Mouse (Mus musculus) limb, embryonic 10.5 days (tissue): ENCODE data around the gene Usp9x. TPM values are rescaled to one million over a fixed set of nuclear protein-coding genes. Genes with fewer than 3 reads are reported as not detected.

ENCODE experiments used
- DNase-seq: peaks from one replicate; pipeline ENCODE4 v3.0.0-alpha.2; 2017; ENCODE audit warnings: low spot score
- H3K27ac ChIP-seq: fragments of 300-500 bp; sonication (generic); 2 replicates; pipeline ENCODE4 v1.5.1; 2016; ENCODE audit warnings: mild to moderate bottlenecking
- H3K27me3 ChIP-seq: fragments of 300-500 bp; sonication (generic); 2 replicates; pipeline ENCODE4 v1.6.1; 2016; ENCODE audit warnings: low read depth, mild to moderate bottlenecking; ENCODE audit not compliant: poor library complexity, severe bottlenecking
- H3K36me3 ChIP-seq: fragments of 300-500 bp; sonication (generic); 2 replicates; pipeline ENCODE4 v1.6.1; 2016; ENCODE audit warnings: mild to moderate bottlenecking, moderate library complexity
- H3K4me1 ChIP-seq: fragments of 300-500 bp; sonication (generic); 2 replicates; pipeline ENCODE4 v1.6.1; 2016
- H3K4me3 ChIP-seq: fragments of 300-500 bp; sonication (generic); 2 replicates; pipeline ENCODE4 v1.5.1; 2016; ENCODE audit warnings: mild to moderate bottlenecking, moderate library complexity
- H3K9me3 ChIP-seq: fragments of 300-500 bp; sonication (generic); replicated peaks from 2 replicates; pipeline ENCODE4 v1.6.1; 2016; ENCODE audit warnings: mild to moderate bottlenecking
- WGBS: fragments of 180-500 bp; shearing (Covaris S2); methylation state at CpG from one replicate; pipeline ENCODE4 v1.1.7; 2016; 5-methylcytosine and 5-hydroxymethylcytosine counted together
- polyA plus RNA-seq: library from polyadenylated mRNA; unstranded; fragments of >200 nt; fragmentation: Nextera tagmentation; extraction: Ambion mirVana; gene quantifications from 2 replicates; pipeline ENCODE4 v1.2.1, GENCODE M21; 2016

Gene Usp9x
- polyA plus RNA-seq, 1 experiment from 2014 or later, result 35.2 TPM

DNA sequence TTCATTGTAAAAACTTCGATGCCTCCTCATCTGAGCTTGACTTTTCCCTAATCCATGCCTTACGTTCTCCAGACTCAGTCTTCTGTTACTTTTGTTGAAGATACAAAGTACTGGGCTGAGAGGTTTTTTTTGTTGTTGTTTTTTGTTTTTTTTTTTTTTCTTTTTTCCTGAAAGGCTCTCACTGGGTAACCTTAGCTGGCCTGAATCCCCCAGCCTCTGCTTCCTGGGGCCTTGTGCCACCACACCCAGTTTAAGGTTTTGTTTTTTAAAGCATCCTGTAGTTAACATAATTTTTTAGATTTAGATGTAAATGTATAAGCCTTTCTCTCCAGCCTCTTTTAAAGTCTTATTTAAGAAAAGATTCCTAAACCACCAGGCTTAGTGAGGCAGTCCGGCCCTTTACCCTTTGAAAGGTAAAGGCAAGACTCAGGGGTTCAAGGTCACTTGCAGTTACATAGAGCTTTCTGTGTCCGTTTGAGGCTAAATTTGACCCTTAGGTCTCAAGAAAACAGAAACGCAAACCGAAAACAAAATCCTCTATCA lies 24.3 kb upstream of the Usp9x start:
- H3K27ac ChIP-seq, result no peak overlapping the region
- no peaks in the 10 kb centered on the region for H3K36me3 ChIP-seq
- 53% methylated on average over 6 of the region's 6 CpGs for WGBS
- no peak overlapping the region for H3K4me3 ChIP-seq
- peaks cover 53% of the 10 kb centered on the region for H3K27me3 ChIP-seq
- H3K4me1 ChIP-seq, result peaks cover 5% of the 10 kb centered on the region
- no peak for DNase-seq
- no peaks in the 10 kb centered on the region for H3K9me3 ChIP-seq

GRCm38 (mm10) chrX:13047631-13048345 lies 23.5 kb upstream of the Usp9x start:
- 19% methylated on average over 14 of the region's 14 CpGs for WGBS
- H3K4me1 ChIP-seq, result peaks cover 5% of the 10 kb centered on the region
- peaks cover 50% of the 10 kb centered on the region for H3K27me3 ChIP-seq
- no peaks in the 10 kb centered on the region for H3K36me3 ChIP-seq
- peak overlapping the region; percentile 56; the same call in 1 of the 2 replicates for H3K27ac ChIP-seq
- peak overlapping the region; percentile 13; the same call in 1 of the 2 replicates for H3K4me3 ChIP-seq
- H3K9me3 ChIP-seq, result no peaks in the 10 kb centered on the region
- no peak for DNase-seq

GRCm38 (mm10) chrX:13054612-13055011 lies 16.7 kb upstream of the Usp9x start:
- no peak for DNase-seq
- WGBS, result 74% methylated on average over 1 of the region's 1 CpGs
- Histone ChIP-seq H3K4me1 (no peaks in the 10 kb centered on the region), H3K36me3 (no peaks in the 10 kb centered on the region), H3K27ac (no peak overlapping the region), H3K4me3 (no peak overlapping the region), H3K9me3 (no peaks in the 10 kb centered on the region), H3K27me3 (peaks cover 67% of the 10 kb centered on the region)

DNA sequence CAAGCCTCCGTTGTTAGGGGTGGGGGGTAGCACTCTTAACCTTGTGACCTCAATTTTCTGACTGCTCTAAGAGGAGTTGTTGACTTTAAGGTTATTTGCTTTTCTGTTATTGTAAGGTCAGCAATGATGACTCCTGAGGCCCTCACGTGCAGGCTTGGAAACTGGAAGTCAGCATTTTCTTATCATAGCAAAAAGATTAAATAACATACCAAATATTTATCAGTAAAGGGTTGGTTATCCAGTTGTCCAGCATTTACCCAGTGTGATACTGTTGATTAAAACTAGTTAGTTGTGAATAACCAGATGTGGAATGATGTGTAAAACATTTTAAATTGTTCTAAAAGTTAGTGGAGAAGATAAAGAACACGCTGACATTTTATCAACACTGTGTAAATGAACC lies 9.3 kb upstream of the Usp9x start:
- no peaks in the 10 kb centered on the region for H3K4me1 ChIP-seq

DNA sequence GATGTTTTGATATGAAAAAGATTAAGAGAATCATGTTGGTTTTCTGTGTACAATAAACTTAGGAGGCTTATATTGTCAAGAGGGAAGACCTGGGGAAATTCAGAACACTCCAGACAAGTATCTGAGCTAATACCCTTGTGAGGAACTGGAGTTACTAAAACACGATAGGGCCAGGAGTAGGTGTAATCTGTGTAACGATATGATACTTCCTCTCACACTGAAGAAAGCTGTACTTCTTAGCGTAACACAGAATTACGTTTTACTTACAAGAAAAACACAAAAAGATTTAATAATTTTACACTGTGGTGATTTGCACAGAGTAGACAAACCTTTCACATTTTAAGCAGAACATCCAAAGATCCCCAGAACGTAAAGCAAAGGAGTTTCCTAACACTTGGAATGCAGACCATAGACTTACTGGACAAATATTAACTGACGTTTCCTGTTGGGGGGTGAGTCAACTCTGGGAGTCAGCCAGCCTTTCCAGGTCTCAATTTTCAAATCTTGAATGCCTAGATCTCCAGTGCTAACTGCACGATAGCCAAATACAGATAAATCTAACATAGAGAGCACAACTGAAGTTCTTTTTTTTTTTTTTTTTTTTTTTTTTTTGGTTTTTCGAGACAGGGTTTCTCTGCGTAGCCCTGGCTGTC lies 6.9 kb upstream of the Usp9x start:
- no peak overlapping the region for H3K27ac ChIP-seq
- DNase-seq, result no peak
- H3K4me3 ChIP-seq, result no peak overlapping the region
- H3K36me3 ChIP-seq, result no peaks in the 10 kb centered on the region
- H3K4me1 ChIP-seq, result no peaks in the 10 kb centered on the region
- H3K27me3 ChIP-seq, result peaks cover 39% of the 10 kb centered on the region; the same call in 1 of the 2 replicates
- no peaks in the 10 kb centered on the region for H3K9me3 ChIP-seq
- WGBS, result 92% methylated on average over 7 of the region's 9 CpGs

More for the DNA sequence above, 9.3 kb upstream of the Usp9x start:
- no peak overlapping the region for H3K27ac ChIP-seq
- no peaks in the 10 kb centered on the region for H3K9me3 ChIP-seq
- WGBS, result 54% methylated on average over 3 of the region's 3 CpGs
- peaks cover 43% of the 10 kb centered on the region; the same call in 1 of the 2 replicates for H3K27me3 ChIP-seq
- no peak overlapping the region for H3K4me3 ChIP-seq
- no peaks in the 10 kb centered on the region for H3K36me3 ChIP-seq
- no peak for DNase-seq

DNA sequence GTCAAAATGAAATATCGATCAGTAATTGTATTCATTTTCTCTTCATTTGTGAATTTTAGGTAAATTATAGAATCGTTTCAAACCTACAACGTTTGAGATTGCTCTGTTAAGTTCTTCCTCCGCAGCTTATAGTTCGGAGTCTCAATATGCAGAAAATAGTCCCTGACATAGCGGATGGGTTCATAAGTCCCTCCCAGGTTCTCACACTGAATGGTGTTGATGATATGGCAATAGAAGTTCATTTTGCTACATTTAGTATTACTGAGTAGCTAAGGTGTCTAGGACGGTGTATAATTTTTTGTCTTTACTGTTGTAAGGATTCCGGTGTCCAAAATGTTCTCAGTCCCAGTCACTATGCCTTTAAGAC lies 1.1 kb upstream of the Usp9x start:
- H3K4me3 ChIP-seq, result peak overlapping the region; percentile 74
- peaks cover 55% of the 10 kb centered on the region for H3K27me3 ChIP-seq
- H3K4me1 ChIP-seq, result no peaks in the 10 kb centered on the region
- 29% methylated on average over 8 of the region's 8 CpGs for WGBS
- no peaks in the 10 kb centered on the region for H3K9me3 ChIP-seq
- peak overlapping the region; percentile 93 for H3K27ac ChIP-seq
- H3K36me3 ChIP-seq, result 0 out of 2 replicates have a peak, but pooled peaks cover 2% of the 10 kb centered on the region
- no peak for DNase-seq

- Histone ChIP-seq H3K4me3 (peak overlapping the region; percentile 74), H3K27me3 (peaks cover 55% of the 10 kb centered on the region), H3K9me3 (no peaks in the 10 kb centered on the region), H3K27ac (peak overlapping the region; percentile 93), H3K36me3 (0 out of 2 replicates have a peak, but pooled peaks cover 2% of the 10 kb centered on the region), H3K4me1 (no peaks in the 10 kb centered on the region)
- DNase-seq, result peak; percentile 86
- 10% methylated on average over 34 of the region's 35 CpGs for WGBS
These were observed 591 bp upstream of the Usp9x start for GRCm38 (mm10) chrX:13070573-13071240.

GRCm38 (mm10) chrX:13071776-13072460 lies 620 bp downstream of the Usp9x start:
- Histone ChIP-seq H3K9me3 (no peaks in the 10 kb centered on the region), H3K4me1 (no peaks in the 10 kb centered on the region), H3K27ac (peak overlapping the region; percentile 93), H3K36me3 (0 out of 2 replicates have a peak, but pooled peaks cover 2% of the 10 kb centered on the region), H3K27me3 (peaks cover 55% of the 10 kb centered on the region), H3K4me3 (peak overlapping the region; percentile 74)
- 12% methylated on average over 65 of the region's 67 CpGs for WGBS
- DNase-seq, result peak; percentile 69

GRCm38 (mm10) chrX:13072461-13072982 lies 1.2 kb downstream of the Usp9x start:
- peak overlapping the region; percentile 93 for H3K27ac ChIP-seq
- peak overlapping the region; percentile 74 for H3K4me3 ChIP-seq
- no peaks in the 10 kb centered on the region for H3K9me3 ChIP-seq
- peaks cover 54% of the 10 kb centered on the region for H3K27me3 ChIP-seq
- H3K4me1 ChIP-seq, result no peaks in the 10 kb centered on the region
- peaks cover 4% of the 10 kb centered on the region for H3K36me3 ChIP-seq
- DNase-seq, result peak; percentile 79
- 11% methylated on average over 50 of the region's 73 CpGs for WGBS

GRCm38 (mm10) chrX:13085621-13086020 lies 14.3 kb downstream of the Usp9x start:
- Histone ChIP-seq H3K27me3 (peaks cover 19% of the 10 kb centered on the region), H3K9me3 (no peaks in the 10 kb centered on the region), H3K36me3 (peaks cover under 1% of the 10 kb centered on the region; the same call in 1 of the 2 replicates), H3K4me1 (no peaks in the 10 kb centered on the region), H3K4me3 (no peak overlapping the region), H3K27ac (no peak overlapping the region)
- no peak for DNase-seq
- WGBS, result 62% methylated on average over 1 of the region's 1 CpGs

DNA sequence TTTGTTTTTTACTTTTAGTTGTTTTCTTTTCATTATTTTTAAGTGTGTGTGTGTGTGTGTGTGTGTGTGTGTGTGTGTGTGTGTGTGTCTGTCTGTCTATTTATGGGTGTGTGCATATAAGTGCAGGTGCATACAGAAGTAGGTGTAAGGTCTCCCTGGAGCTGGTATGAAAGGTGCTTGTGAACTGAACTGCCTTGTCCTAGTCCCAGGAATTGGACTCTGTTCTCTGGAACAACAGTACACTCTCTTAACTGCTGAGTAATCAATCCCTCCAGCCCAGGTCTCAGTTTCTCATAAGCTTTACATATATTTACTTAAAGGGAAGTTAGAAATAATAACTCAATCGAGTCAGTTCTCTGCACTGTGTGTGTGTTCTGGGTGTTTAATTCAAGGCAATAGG lies 25.7 kb downstream of the Usp9x start:
- Histone ChIP-seq H3K36me3 (peaks cover 43% of the 10 kb centered on the region), H3K4me3 (no peak overlapping the region), H3K4me1 (no peaks in the 10 kb centered on the region), H3K27ac (no peak overlapping the region), H3K27me3 (peaks cover 15% of the 10 kb centered on the region), H3K9me3 (no peaks in the 10 kb centered on the region)
- WGBS, result 85% methylated on average over 1 of the region's 1 CpGs
- DNase-seq, result no peak

DNA sequence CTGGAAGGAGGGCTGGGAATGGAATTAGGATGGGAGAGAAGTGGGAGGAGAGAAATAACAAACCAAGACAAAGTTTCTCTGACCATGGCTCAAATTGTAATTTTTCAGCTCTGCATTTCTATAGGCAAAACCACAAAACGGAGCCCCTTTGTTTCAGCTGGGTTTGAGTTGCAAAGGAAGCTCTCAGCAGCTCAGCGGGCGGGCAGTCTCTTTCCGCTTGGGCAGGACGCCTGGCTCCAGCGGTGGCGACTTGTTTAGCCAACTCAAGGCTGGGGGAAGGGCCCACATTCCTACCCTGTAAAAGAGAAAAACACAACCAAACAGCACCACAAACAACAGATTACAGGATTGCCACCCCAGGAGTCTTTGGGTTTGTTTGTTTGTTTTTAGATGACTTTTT lies 135.2 kb downstream of the Usp9x start:
- Histone ChIP-seq H3K9me3 (no peaks in the 10 kb centered on the region), H3K27me3 (peaks cover 50% of the 10 kb centered on the region), H3K36me3 (no peaks in the 10 kb centered on the region), H3K27ac (no peak overlapping the region), H3K4me3 (no peak overlapping the region), H3K4me1 (0 out of 2 replicates have a peak, but pooled peaks cover 5% of the 10 kb centered on the region)
- DNase-seq, result no peak
- 33% methylated on average over 7 of the region's 7 CpGs for WGBS
